Mouse (Mus musculus) forebrain, embryonic 11.5 days (tissue): ENCODE data around the gene Rpgrip1l. TPM values are rescaled to one million over a fixed set of nuclear protein-coding genes. Genes with fewer than 3 reads are reported as not detected.

Experiments
- ATAC-seq: fragments of 200-750 bp; cut with Nextera tagmentation; replicated peaks from 2 replicates; pipeline ENCODE4 v1.8.0; 2017; ENCODE audit warnings: moderate TSS enrichment; ENCODE audit not compliant: low FRiP score
- DNase-seq: peaks from one replicate; pipeline ENCODE4 v3.0.0-alpha.2; 2017; ENCODE audit warnings: low spot score
- H3K27ac ChIP-seq: fragments of 300-500 bp; sonication (generic); 2 replicates; pipeline ENCODE4 v1.5.1; 2014; ENCODE audit warnings: low read depth, low read length
- H3K27me3 ChIP-seq: fragments of 300-500 bp; sonication (generic); 2 replicates; pipeline ENCODE4 v1.6.1; 2014; ENCODE audit warnings: mild to moderate bottlenecking, low read length, mixed read lengths; ENCODE audit not compliant: control insufficient read depth, insufficient read depth
- H3K36me3 ChIP-seq: fragments of 300-500 bp; sonication (generic); 2 replicates; pipeline ENCODE4 v1.6.1; 2014; ENCODE audit warnings: mild to moderate bottlenecking, low read length, moderate library complexity, mixed read lengths; ENCODE audit not compliant: control insufficient read depth, insufficient read depth
- H3K4me1 ChIP-seq: fragments of 300-500 bp; sonication (generic); replicated peaks from 2 replicates; pipeline ENCODE4 v1.6.1; 2014; ENCODE audit warnings: low read length, mixed read lengths; ENCODE audit not compliant: control insufficient read depth, insufficient read depth
- H3K4me2 ChIP-seq: fragments of 300-500 bp; sonication (generic); 2 replicates; pipeline ENCODE4 v1.6.1; 2014; ENCODE audit warnings: low read depth, mild to moderate bottlenecking, low read length, moderate library complexity, mixed read lengths; ENCODE audit not compliant: severe bottlenecking
- H3K4me3 ChIP-seq: fragments of 300-500 bp; sonication (generic); 2 replicates; pipeline ENCODE4 v1.5.1; 2014; ENCODE audit warnings: low read depth, low read length
- H3K9ac ChIP-seq: fragments of 300-500 bp; sonication (generic); 2 replicates; pipeline ENCODE4 v1.6.1; 2014; ENCODE audit warnings: low read length
- H3K9me3 ChIP-seq: fragments of 300-500 bp; sonication (generic); 2 replicates; pipeline ENCODE4 v1.6.1; 2016; ENCODE audit warnings: low read length, mixed read lengths; ENCODE audit not compliant: control insufficient read depth
- WGBS: fragments of 180-500 bp; shearing (Covaris S2); extraction: QIAGEN DNeasy Blood & Tissue Kit; methylation state at CpG from one replicate; pipeline ENCODE4 v1.1.7; 2014; 5-methylcytosine and 5-hydroxymethylcytosine counted together
- polyA plus RNA-seq: library from polyadenylated mRNA; unstranded; fragments of >200 nt; fragmentation: Nextera tagmentation; extraction: Ambion mirVana; gene quantifications from 2 replicates; pipeline ENCODE4 v1.2.1, GENCODE M21; 2014

Rpgrip1l gene
- 10.4 and 13.7 TPM in 2 replicates for polyA plus RNA-seq

DNA sequence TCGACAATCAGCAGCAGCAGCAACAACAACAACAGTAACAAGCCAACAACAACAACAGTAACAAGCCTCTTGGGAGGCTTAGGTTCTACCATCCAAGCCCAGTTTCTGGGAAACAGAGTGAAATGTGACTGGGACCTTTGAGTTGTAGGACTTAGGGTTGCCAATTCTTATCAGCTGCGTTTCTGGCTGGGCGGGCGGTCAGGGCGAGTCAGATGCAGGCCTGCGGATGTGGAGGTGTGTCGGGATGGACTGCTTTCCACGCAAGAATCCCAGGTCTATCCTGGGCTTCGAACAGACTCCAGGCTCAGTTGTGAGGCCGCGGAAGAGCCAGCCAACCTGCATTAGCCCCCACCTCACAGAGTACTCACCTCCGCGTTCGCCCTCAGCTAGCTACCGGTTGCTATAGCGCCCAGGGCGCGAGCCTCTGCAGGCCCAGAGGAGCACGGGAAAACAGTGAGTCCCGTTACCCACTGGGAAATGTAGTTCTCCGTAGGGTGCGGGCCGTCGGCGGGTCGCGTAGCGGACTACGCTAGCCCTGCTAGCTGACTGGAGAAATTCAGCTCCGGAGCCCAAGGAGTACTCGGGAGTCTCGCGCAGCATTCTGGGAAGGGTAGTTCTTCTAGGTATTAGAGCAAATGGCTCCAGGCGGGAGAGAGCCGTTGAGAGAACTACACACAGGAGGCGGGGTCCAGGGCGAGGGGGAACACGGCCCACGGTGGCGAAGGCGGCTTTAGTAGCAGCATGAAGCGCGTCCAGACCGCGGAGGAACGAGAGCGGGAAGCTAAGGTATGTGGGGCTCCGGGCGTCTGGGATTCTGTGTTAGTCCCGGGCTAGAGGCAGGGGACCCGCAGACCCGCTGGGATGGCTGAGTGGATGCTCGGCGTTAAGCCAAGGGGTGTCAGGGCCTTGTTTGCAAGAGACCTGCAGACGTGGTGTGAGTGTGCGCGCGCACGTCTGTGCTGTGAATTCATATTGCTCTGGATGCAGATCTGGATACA lies at the start of gene Rpgrip1l, which contains the start of gene Fto:
Gene Rpgrip1l (minus strand): TSS at position 428 of the 998 bp plus-strand sequence.
Gene Fto (plus strand): TSS at position 691 of the 998 bp plus-strand sequence.
- Histone ChIP-seq H3K4me1 (peaks cover 5% of the 10 kb centered on the region; the same call in 1 of the 2 replicates), H3K9ac (peak within 1 kb of the TSS; percentile 92), H3K4me3 (peak within 1 kb of the TSS; percentile 77), H3K36me3 (no peaks in the 10 kb centered on the region), H3K27ac (no peak within 1 kb of the TSS), H3K27me3 (no peaks in the 10 kb centered on the region), H3K4me2 (peak within 1 kb of the TSS; percentile 89), H3K9me3 (no peaks in the 10 kb centered on the region)
- ATAC-seq (peak; percentile 100), DNase-seq (peak; percentile 97)
- WGBS, result 1% methylated on average over 59 of the region's 59 CpGs

DNA sequence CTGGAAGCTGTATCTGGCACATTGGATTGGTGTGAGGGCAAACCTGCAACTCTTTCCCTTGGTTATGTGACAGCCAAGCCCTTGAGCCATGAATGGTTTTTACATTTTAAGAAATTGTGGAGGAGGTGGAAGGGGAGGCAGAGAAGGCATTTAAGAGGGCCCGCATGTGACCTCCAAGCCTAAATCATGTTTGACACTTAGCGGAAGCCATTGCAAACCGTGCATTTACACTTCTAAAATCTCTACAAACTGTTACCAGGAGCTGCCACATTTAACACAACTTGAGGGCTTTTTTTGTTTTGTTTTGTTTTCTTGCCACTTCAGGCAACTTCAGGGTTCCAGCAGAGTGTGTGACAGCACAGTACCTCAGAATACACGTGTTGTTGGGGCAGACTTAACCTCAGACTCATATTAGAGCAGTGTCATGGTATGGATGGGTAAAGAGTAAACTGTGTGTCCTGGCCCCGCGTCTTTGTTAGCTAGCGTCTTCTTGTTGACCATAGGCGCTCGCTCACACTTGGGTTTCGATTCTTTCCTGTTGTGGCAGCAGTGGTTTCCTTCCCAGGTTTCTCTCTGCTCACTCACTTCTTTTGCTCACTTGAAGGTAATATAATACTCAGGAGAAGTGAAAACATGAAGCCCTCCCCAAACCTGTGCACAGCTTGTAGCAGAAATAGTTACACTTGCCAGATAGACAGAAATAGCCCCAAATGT lies 47.7 kb upstream of the Rpgrip1l start:
- Histone ChIP-seq H3K9ac (no peak overlapping the region), H3K9me3 (no peaks in the 10 kb centered on the region), H3K27ac (no peak overlapping the region), H3K36me3 (no peaks in the 10 kb centered on the region), H3K4me2 (no peak overlapping the region), H3K4me1 (peaks cover 9% of the 10 kb centered on the region; the same call in 1 of the 2 replicates), H3K27me3 (peaks cover 11% of the 10 kb centered on the region; the same call in 1 of the 2 replicates), H3K4me3 (no peak overlapping the region)
- DNase-seq (no peak), ATAC-seq (no peak)
- 92% methylated on average over 10 of the region's 10 CpGs for WGBS

DNA sequence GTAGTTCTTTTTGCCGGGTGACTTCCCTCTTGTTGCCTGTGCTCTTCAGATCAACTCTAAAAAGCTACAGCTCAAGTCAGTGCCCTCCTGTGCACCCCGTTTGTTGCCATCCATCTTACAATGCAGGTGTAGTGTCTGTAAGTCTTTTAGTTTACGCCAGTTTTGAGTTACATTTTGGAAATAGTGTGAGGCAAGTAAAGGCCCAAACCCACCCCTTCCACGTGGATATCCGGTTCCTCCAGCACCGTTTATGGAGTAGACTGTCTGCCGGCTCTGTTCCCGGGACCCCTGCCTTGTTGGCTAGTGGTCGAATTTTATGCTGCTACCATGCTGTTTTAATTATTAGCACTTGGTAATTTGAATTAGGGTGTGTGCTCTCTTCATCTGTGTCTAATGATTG lies 46.4 kb upstream of the Rpgrip1l start:
- H3K27ac ChIP-seq, result no peak overlapping the region
- no peak overlapping the region for H3K4me3 ChIP-seq
- ATAC-seq, result no peak
- 85% methylated on average over 9 of the region's 9 CpGs for WGBS
- no peaks in the 10 kb centered on the region; the same call in 1 of the 2 replicates for H3K4me1 ChIP-seq
- no peak overlapping the region for H3K4me2 ChIP-seq
- no peaks in the 10 kb centered on the region for H3K36me3 ChIP-seq
- peaks cover 8% of the 10 kb centered on the region; the same call in 1 of the 2 replicates for H3K27me3 ChIP-seq
- H3K9me3 ChIP-seq, result no peaks in the 10 kb centered on the region
- no peak for DNase-seq
- H3K9ac ChIP-seq, result no peak overlapping the region

DNA sequence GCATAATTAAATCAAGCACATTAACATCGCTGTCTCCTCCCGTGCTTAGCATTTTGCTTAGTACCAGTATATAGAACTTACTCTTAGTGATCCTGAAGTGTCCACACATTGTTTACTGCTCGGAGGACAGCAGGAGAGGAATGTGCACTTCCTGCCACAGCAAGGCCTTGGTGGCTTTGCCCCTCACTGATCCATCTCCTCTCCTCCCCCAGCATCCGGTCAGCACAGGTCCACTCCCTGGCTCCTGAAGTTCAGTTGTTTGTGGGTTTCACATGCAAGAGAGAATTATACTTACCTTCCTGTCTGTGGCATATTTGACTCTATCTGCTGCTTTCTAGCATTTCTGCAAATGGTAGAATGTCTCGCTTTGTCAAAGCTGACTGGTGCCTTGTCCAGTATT lies 45.0 kb upstream of the Rpgrip1l start:
- H3K4me3 ChIP-seq, result no peak overlapping the region
- no peak for DNase-seq
- no peaks in the 10 kb centered on the region for H3K9me3 ChIP-seq
- H3K9ac ChIP-seq, result no peak overlapping the region
- no peak overlapping the region for H3K27ac ChIP-seq
- no peak for ATAC-seq
- no peaks in the 10 kb centered on the region for H3K4me1 ChIP-seq
- 83% methylated on average over 5 of the region's 5 CpGs for WGBS
- H3K27me3 ChIP-seq, result no peaks in the 10 kb centered on the region
- H3K4me2 ChIP-seq, result no peak overlapping the region
- H3K36me3 ChIP-seq, result no peaks in the 10 kb centered on the region

DNA sequence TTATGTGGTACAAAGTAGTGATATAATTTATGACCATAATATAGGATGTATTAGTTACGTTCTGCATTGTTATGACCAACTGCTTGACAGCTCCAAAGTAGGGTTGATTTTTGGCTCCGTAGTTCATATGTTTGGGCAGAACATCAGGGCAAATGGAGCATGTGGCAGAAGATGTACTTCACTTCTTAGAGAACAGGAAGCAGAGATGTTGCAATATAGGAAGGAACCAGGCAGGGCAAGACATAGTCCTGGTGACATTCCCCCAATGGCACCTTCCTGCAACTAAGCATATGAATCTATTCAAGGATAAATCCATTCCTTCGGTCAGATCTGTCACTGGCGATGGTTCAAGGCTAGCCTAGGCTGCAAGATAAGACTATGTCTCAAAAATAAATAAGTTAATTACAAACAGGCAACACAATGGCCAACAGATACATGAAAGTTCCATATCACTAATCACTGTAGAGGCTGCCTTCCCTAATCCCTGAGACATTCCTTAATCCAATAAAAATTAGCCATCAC lies 44.5 kb upstream of the Rpgrip1l start:
- Histone ChIP-seq H3K9ac (no peak overlapping the region), H3K4me2 (no peak overlapping the region), H3K4me3 (no peak overlapping the region), H3K9me3 (no peaks in the 10 kb centered on the region), H3K36me3 (no peaks in the 10 kb centered on the region), H3K27me3 (no peaks in the 10 kb centered on the region), H3K27ac (no peak overlapping the region), H3K4me1 (no peaks in the 10 kb centered on the region)
- DNase-seq, result no peak
- ATAC-seq, result no peak
- WGBS, result 92% methylated on average over 4 of the region's 4 CpGs

DNA sequence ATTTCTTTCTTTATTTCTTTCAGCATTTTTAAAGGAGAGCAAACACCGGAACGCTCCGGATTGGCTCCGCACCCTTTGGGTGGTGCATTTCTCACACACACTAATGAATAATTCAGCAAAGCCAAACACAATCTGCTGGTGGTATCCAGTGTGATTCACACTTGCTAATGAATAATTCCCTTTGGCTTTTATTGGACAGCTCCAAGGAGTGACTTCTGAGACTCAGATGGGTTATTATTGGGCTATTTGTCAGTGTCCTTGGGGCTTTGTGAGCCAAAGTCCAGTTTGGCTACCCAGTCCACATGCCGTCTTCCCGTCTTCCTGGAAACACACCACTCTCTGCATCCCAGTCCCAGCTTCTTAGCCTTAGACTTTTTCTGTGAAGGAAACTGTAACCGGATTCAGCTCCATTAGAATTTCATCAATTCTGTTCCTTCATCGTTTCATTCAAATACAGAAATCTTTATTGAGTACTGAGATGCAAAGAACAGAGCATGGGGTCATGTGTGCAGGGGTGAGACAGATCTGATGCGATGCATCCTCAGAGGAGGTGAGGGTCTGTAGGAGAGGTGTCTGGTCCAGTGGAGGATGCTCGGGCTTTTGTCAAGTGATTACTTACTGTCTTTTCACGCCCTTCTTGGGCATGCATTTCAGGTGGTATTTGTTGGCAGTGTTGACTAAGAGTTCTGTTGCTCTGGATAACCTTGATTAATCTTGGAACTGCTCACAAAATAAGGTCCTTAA lies 43.1 kb upstream of the Rpgrip1l start:
- Histone ChIP-seq H3K9ac (no peak overlapping the region), H3K4me2 (no peak overlapping the region), H3K27me3 (no peaks in the 10 kb centered on the region), H3K27ac (no peak overlapping the region), H3K9me3 (no peaks in the 10 kb centered on the region), H3K4me1 (no peaks in the 10 kb centered on the region), H3K36me3 (no peaks in the 10 kb centered on the region), H3K4me3 (no peak overlapping the region)
- no peak for ATAC-seq
- no peak for DNase-seq
- WGBS, result 82% methylated on average over 11 of the region's 11 CpGs

DNA sequence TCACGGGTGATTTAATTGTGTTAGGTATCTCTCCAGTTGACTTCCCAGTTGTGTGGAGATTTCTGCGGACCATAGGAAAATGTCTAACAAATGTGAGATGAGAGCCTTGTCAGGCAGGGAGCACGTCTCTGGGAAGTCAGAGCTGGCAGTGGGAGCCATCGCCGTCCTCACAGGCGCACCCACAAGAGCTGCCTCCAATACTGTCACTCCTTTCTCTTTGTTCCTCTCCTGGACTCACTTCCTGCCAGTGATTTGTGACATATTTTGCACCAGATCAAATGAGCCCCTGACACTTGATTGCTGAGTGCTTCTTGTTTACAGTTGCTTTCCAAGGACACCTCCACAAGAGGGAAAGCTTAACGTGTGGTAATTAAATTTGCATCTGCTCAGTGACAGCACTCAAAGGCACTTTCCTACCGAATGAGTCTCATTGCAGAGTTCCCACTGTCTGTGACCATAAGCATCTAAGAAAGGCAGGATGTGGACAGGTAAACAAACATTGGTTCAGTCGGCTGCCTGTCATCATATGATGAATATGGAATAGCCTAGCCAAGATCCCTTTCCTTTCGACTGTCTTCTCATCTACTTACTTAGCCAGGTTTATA lies 42.3 kb upstream of the Rpgrip1l start:
- H3K27ac ChIP-seq, result peak overlapping the region; percentile 38; the same call in 1 of the 2 replicates
- no peak overlapping the region for H3K4me2 ChIP-seq

More for the DNA sequence above, 42.3 kb upstream of the Rpgrip1l start:
- Histone ChIP-seq H3K4me3 (no peak overlapping the region), H3K27me3 (no peaks in the 10 kb centered on the region), H3K9ac (no peak overlapping the region), H3K9me3 (no peaks in the 10 kb centered on the region), H3K4me1 (no peaks in the 10 kb centered on the region), H3K36me3 (no peaks in the 10 kb centered on the region)
- DNase-seq, result no peak
- no peak for ATAC-seq
- WGBS, result 63% methylated on average over 10 of the region's 10 CpGs
